Mouse (Mus musculus) midbrain, embryonic 10.5 days (tissue): ENCODE measurements around the gene Bglap. TPM values are rescaled to one million over a fixed set of nuclear protein-coding genes. Genes with fewer than 3 reads are reported as not detected.

Source experiments
- DNase-seq: peaks from one replicate; pipeline ENCODE4 v3.0.0-alpha.2; 2017; ENCODE audit warnings: low spot score
- H3K27ac ChIP-seq: fragments of 300-500 bp; sonication (generic); replicated peaks from 2 replicates; pipeline ENCODE4 v1.5.1; 2016; ENCODE audit warnings: mild to moderate bottlenecking
- H3K27me3 ChIP-seq: fragments of 300-500 bp; sonication (generic); 2 replicates; pipeline ENCODE4 v1.6.1; 2016; ENCODE audit warnings: low read depth, mild to moderate bottlenecking; ENCODE audit not compliant: poor library complexity, severe bottlenecking
- H3K36me3 ChIP-seq: fragments of 300-500 bp; sonication (generic); 2 replicates; pipeline ENCODE4 v1.6.1; 2016; ENCODE audit warnings: mild to moderate bottlenecking, moderate library complexity
- H3K4me1 ChIP-seq: fragments of 300-500 bp; sonication (generic); 2 replicates; pipeline ENCODE4 v1.6.1; 2016
- H3K4me3 ChIP-seq: fragments of 300-500 bp; sonication (generic); 2 replicates; pipeline ENCODE4 v1.5.1; 2016; ENCODE audit warnings: mild to moderate bottlenecking, moderate library complexity
- H3K9me3 ChIP-seq: fragments of 300-500 bp; sonication (generic); replicated peaks from 2 replicates; pipeline ENCODE4 v1.6.1; 2016; ENCODE audit warnings: mild to moderate bottlenecking
- WGBS: fragments of 180-500 bp; shearing (Covaris S2); methylation state at CpG from one replicate; pipeline ENCODE4 v1.1.7; 2016; 5-methylcytosine and 5-hydroxymethylcytosine counted together
- polyA plus RNA-seq: library from polyadenylated mRNA; unstranded; fragments of >200 nt; fragmentation: Nextera tagmentation; extraction: Ambion mirVana; gene quantifications from 2 replicates; pipeline ENCODE4 v1.2.1, GENCODE M21; 2016

Bglap gene
- polyA plus RNA-seq, 1 experiment from 2014 or later = not detected

GRCm38 (mm10) chr3:88334029-88334658 lies 50.1 kb downstream of the Bglap start:
- H3K27ac ChIP-seq = no peak overlapping the region
- peak overlapping the region; percentile 97 for H3K4me3 ChIP-seq
- WGBS = 57% methylated on average over 12 of the region's 12 CpGs
- H3K27me3 ChIP-seq = no peaks in the 10 kb centered on the region
- H3K4me1 ChIP-seq = peaks cover 36% of the 10 kb centered on the region
- DNase-seq = no peak
- H3K36me3 ChIP-seq = peaks cover 33% of the 10 kb centered on the region
- no peaks in the 10 kb centered on the region for H3K9me3 ChIP-seq

Other genes with a start within 250 kb of the Bglap start
- 8.2 and 11.0 TPM in 2 replicates for gene Mef2d, start 242.1 kb downstream of the Bglap start, polyA plus RNA-seq
- gene Rhbg, start 129.8 kb downstream of the Bglap start, polyA plus RNA-seq = not detected in 2 replicates
- 0.14 TPM in 1 of 2 replicates, not detected in the other for gene Gm38392, start 97.3 kb downstream of the Bglap start, polyA plus RNA-seq
- 11.4 and 14.1 TPM in 2 replicates for gene Tsacc, start 87.5 kb downstream of the Bglap start, polyA plus RNA-seq
- 780 and 865 TPM in 2 replicates for gene Cct3, start 87.3 kb downstream of the Bglap start, polyA plus RNA-seq
- 136 and 142 TPM in 2 replicates for gene Glmp, start 59.4 kb downstream of the Bglap start, polyA plus RNA-seq
- gene Tmem79, start 48.3 kb downstream of the Bglap start, polyA plus RNA-seq = 1.8 and 2.3 TPM in 2 replicates
- 84.5 and 89.8 TPM in 2 replicates for gene Smg5, start 48.2 kb downstream of the Bglap start, polyA plus RNA-seq
- 0.65 TPM in 2 replicates for gene Paqr6, start 19.9 kb downstream of the Bglap start, polyA plus RNA-seq
- gene Bglap3, start 11.7 kb downstream of the Bglap start, polyA plus RNA-seq = 0.27 TPM in 2 replicates
- gene Bglap2, start 5.8 kb downstream of the Bglap start, polyA plus RNA-seq = not detected in 2 replicates
- gene Pmf1, start 25.9 kb upstream of the Bglap start, polyA plus RNA-seq = 162 and 174 TPM in 2 replicates
- 18.7 and 20.0 TPM in 2 replicates for gene Slc25a44, start 40.7 kb upstream of the Bglap start, polyA plus RNA-seq
- 4.9 and 10.5 TPM in 2 replicates for gene Sema4a, start 76.7 kb upstream of the Bglap start, polyA plus RNA-seq
- gene Lmna, start 125.5 kb upstream of the Bglap start, polyA plus RNA-seq = 13.5 and 18.3 TPM in 2 replicates
- 27.7 and 33.8 TPM in 2 replicates for gene Mex3a, start 147.9 kb upstream of the Bglap start, polyA plus RNA-seq
- 0.49 and 0.79 TPM in 2 replicates for gene Rab25, start 163.8 kb upstream of the Bglap start, polyA plus RNA-seq
- 175 and 192 TPM in 2 replicates for gene Lamtor2, start 168.6 kb upstream of the Bglap start, polyA plus RNA-seq
- 71.1 and 74.1 TPM in 2 replicates for gene Ubqln4, start 169.3 kb upstream of the Bglap start, polyA plus RNA-seq
- gene Ssr2, start 191.4 kb upstream of the Bglap start, polyA plus RNA-seq = 201 and 207 TPM in 2 replicates
- gene Arhgef2, start 221.5 kb upstream of the Bglap start, polyA plus RNA-seq = 82.2 and 106 TPM in 2 replicates